Mouse (Mus musculus) adrenal gland, postnatal 14 days (tissue): Measurements from ENCODE around the gene Agpat4. TPM values are rescaled to one million over a fixed set of nuclear protein-coding genes. Genes with fewer than 3 reads are reported as not detected.

Source experiments
- DNase-seq: peaks from one replicate; pipeline ENCODE4 v3.0.0; 2021; ENCODE audit warnings: mixed read lengths
- long read RNA-seq, 2 experiments: library from polyadenylated mRNA; stranded (forward); transcript quantifications; one replicate each; pipeline ENCODE4 v2.0.0; 2021
- total RNA-seq: library from RNA; stranded (reverse); gene quantifications from 2 replicates; pipeline ENCODE4 v1.2.3, GENCODE M21; 2021

Gene Agpat4
- 18.7 and 23.0 TPM in 2 replicates for total RNA-seq
- long read RNA-seq, experiment 1, transcript Agpat4-201 (9 exons, 1,915 nt): major isoform, 61 of 67 reads
- long read RNA-seq, experiment 1, partial matches to known transcripts: 2 of 67 reads
- long read RNA-seq, experiment 1, other reads (novel, unspliced or antisense): 4 of 67 reads
- long read RNA-seq, experiment 2, transcript Agpat4-201 (9 exons, 1,915 nt): major isoform, 28 of 36 reads
- long read RNA-seq, experiment 2, partial matches to known transcripts: 5 of 36 reads
- long read RNA-seq, experiment 2, other reads (novel, unspliced or antisense): 3 of 36 reads

- peak; percentile 63 for DNase-seq
Measured at GRCm38 (mm10) chr17:12118561-12118925, at the start of gene Agpat4. Gene Agpat4 (plus strand): TSS chr17:12118704.

- DNase-seq: no peak
Measured at GRCm38 (mm10) chr17:12076816-12077215, 41.7 kb upstream of the Agpat4 start.

GRCm38 (mm10) chr17:12080656-12081495 is 37.6 kb upstream of the Agpat4 start:
- DNase-seq: no peak

DNA sequence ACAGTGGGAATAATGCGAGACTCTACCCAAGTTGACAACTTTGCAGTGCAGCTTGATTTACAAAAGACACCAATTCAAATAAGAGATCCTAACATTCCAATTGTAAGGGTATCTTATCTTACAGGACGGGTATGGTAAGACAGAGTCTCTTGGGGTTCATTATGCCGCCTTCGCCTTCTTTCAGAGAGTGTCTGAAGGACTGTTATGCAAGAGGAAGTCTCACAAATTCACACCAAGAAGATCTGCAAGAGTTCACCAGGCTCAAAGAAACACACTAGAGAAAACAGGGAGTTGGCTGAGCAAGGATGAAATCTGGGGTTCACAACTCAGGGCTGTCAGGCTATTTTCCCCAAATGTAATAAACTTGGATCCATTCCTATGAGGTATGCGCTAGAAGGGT is 36.3 kb upstream of the Agpat4 start:
- DNase-seq: no peak

- no peak for DNase-seq
Measured at GRCm38 (mm10) chr17:12090261-12090927, 28.1 kb upstream of the Agpat4 start.

DNA sequence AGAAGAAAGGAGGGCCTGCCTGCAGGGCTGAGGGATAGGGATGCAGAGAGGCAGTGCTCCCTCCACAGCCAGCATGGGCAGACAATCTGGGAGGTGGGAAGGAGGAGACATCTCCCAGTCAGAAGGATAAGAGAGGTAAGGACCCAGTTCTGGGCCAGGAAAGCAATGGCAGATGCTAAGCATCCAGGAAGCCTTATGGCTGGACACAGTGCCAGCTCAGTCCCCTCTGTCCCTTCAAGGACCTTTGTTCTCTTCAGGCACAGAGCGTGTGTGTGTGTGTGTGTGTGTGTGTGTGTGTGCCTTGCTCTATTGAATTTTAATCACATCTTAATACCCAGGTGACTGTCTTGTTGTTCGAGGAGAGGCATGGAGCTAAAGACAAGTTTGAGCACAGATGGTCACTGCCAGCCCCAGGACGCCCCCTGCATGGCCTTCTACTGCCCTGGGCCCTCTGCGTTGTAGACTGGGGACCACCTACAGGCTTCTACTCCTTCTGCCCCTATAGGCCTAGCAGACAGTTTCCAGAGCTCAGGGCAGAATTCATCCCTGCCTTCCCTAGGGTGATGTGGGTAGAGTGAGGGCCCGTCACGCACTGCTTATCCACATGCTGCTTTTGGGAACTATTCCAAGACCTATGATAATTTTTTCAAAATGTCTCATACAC is 25.5 kb upstream of the Agpat4 start:
- DNase-seq: no peak

GRCm38 (mm10) chr17:12094016-12094415 is 24.5 kb upstream of the Agpat4 start:
- no peak for DNase-seq

DNA sequence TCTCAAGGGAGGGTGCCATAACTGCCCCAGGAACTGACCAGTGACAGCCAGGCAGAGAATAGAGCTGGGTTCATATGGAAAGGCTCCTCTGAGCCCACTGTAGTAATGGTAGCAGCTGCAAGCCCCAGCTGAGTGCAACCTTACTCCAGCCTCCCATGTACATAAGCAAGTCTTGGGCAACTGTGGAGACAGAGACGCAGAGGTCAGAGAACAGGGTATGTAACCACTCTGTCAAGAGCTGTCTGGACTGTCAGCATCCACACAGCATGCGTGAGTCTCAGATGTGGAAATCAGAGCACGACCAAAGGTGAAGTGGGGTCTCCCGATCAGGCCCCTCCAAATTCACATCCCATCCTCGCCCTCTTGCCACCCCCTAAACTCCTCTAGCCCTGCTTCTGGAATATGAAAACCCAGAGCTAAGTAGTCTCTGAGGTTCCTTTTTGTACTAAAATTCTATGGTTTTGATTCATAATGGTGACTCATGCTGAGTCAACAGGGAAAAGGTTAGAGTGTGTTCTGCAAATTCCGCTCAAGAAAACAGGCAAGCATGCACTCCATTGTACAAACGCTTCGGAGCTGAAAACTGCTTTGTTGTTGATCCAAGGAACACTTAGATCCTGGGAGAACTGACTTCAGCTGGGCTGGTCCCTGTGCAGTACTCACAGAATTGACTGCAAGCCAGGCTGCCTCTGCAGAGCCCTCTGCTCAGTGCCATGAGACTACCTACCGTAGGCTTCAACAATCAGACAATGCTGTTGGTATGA is 23.5 kb upstream of the Agpat4 start:
- peak; percentile 48 for DNase-seq

DNA sequence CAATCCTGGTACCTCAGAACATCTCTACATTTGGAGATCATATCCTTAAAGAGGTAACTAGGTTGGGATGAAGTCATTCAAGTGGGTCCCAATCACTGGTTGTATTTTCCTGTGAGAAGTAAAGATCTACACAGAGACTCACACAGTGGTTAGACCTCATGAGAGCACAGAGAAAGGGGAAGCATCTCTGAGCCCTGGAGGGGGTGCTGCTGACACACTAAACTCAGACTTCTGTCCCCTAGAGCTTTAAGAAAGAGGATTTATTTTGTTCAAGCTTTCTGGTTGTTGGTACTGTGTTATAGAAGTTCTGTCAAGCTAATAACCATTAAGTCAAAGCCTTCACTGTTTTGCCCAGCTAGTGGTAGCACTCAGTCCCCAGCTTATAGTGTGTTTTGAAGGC is 19.1 kb upstream of the Agpat4 start:
- no peak for DNase-seq

DNA sequence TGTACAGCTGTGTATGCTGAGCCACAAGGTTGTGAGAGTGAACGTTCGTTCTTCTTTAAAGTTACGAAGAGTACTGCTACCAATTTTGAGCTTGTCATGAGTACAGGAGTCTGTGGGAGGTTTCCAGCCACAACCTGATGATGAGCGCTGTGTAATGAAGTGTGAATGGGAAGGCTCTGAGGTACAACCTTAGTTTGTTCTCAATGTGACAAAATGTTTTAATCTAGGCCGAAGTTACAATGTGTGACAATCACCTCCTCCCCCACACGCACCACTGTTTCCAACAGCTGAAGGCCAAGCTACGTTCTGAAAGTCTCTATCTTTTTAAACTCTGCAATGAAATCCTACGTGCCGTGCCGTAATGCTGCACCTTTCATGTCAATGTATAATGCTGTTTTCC is 16.2 kb upstream of the Agpat4 start:
- DNase-seq: no peak

- DNase-seq: no peak
Measured at GRCm38 (mm10) chr17:12103781-12104180, 14.7 kb upstream of the Agpat4 start.

DNA sequence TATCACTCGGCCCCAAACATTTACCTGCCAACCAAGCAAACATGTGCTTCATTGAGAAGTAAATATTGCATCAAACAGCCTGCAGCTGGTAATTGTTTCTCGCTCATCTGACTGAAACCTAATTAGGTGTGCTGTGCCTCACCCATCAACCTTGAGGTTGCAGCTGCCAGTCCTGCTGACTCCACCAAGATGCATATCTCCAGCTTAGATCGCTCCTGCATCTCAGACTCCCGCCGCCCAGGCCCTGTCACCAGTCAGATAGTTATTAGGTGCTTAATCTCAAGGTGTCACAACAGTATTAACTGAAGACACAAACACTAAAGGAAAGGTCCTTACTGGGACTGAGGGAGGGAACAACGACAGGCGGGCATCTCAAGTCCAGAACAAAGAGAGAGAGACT is 14.3 kb upstream of the Agpat4 start:
- no peak for DNase-seq

DNA sequence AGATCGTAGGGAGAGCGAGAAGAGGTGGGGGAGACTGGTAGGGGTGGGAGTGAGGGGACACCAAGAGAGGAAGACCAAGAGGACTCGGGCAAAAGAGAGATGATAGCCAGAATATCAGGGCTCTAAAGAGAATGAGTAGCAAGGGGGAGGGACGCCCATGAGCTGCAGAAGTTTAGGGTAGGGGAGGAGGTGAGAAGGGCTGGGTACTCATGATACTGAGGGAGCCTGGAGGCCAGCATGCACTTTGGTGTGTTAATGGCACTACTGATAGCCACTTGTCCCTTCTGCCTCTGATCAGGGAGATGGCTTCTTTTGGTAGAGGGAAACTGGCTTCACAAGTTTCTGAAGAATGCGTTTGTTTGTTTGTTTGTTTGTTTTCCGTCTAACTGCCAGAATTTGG is 13.8 kb upstream of the Agpat4 start:
- no peak for DNase-seq

DNA sequence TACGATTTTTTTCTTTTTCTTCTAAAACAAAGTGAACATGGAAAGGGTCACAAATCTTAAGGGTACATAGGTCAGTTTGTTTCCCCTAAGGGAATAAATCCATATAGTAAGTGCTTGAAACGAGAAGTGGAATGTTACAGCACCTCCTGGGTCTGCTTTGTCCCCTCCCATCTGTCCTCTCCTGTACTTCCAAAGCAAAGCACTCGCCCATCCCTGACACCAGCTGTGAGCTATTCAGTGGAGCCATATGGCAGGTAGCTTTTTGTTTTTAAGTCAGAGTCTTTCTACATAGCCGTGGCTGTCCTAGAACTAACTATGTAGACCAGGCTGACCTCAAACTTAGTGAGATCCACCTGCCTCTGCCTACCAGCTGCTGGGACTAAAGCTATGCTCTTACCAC is 12.2 kb upstream of the Agpat4 start:
- DNase-seq: no peak

- no peak for DNase-seq
Measured at GRCm38 (mm10) chr17:12113626-12114025, 4.9 kb upstream of the Agpat4 start.

- no peak for DNase-seq
Measured at GRCm38 (mm10) chr17:12115086-12115485, 3.4 kb upstream of the Agpat4 start.

DNA sequence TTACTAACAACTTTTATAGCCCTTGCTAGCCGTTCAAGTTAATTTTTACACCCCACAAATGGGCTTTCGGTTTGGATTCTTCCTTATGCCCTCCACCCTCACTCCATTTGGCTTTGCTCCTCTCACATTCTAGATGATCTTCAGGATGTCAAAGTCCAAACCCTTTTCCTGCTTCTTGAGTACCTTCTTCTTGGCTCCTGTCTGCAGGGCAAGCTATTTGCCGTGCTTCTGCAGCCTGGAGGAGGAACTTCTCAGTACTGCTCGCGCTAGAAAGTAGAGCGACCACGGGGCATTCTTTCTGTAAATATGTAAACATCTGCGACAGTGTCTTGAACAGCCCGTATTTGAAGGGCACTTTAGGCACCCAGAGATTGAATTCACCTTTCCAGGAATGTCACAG is 373 bp upstream of the Agpat4 start:
- no peak for DNase-seq

- peak; percentile 87 for DNase-seq
Measured at GRCm38 (mm10) chr17:12118926-12119641, 580 bp downstream of the Agpat4 start.

DNA sequence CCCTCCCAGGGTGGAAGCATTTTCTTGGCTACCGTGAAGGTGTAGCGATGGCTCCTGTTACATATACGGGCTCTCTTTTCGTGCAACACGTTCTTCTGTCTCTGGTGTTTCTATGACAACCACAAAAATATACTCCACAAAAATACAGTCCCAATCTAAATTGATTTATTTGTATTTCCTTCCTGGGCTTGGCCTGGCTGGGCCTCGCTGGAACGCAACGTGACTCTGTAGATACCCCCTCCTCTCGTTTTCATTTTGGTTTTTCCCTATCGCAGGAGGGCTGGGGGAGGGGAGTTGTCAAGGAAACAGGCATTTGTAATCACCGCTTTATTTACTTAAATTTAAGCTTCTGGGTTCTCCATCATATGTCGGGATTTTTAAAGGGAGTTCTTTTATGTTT is 1.2 kb downstream of the Agpat4 start:
- DNase-seq: peak; percentile 70

DNA sequence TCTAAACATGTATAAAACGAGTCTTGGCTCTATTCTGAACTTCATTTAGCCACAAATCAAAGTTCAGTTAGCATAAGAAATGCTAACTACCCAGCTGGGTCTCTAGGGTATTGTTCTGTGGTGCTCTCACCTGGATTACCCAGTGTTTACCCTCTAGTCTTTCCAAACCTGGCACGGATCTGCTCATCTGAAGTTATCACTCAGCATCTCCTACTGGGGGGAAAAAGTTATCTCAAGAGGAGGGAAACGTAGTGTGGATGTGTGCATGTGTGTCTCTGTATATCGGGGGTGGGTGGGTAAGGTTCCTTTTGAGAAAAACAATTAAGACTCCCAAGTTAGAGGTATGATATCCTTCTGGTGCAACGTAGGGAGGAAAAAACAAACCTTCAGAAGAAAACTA is 1.8 kb downstream of the Agpat4 start:
- no peak for DNase-seq

- DNase-seq: peak; percentile 46
Measured at GRCm38 (mm10) chr17:12121226-12121794, 2.8 kb downstream of the Agpat4 start.
